Mouse (Mus musculus): ENCODE measurements at regions not wholly inside any gene's neighbourhood (a gene's known extent, or its start where the extent isn't known, plus 50 kb on each side); places are given as distances from the start of the nearest gene placed in this dataset.

- DNase-seq (ENCODE audit: low spot score) = peak; percentile 86
Observed at GRCm38 (mm10) chr4:81178782-81179135, 263.9 kb downstream of the Mpdz start.

GRCm38 (mm10) chr4:81216123-81216522 is 226.5 kb downstream of the Mpdz start:
- DNase-seq (ENCODE audit: low spot score) = no peak

- peak; percentile 11 for DNase-seq (ENCODE audit: low spot score)
Observed at GRCm38 (mm10) chr4:81217979-81218378, 224.6 kb downstream of the Mpdz start.

GRCm38 (mm10) chr4:81222034-81222433 is 220.6 kb downstream of the Mpdz start:
- no peak for DNase-seq (ENCODE audit: low spot score)

GRCm38 (mm10) chr4:81222468-81223175 is 220.0 kb downstream of the Mpdz start:
- no peak for DNase-seq (ENCODE audit: low spot score)
